Mouse (Mus musculus): ENCODE measurements at regions not wholly inside any gene's neighbourhood (a gene's known extent, or its start where the extent isn't known, plus 50 kb on each side); places are given as distances from the start of the nearest gene placed in this dataset.

GRCm38 (mm10) chr16:15052389-15052923 is 146.1 kb downstream of the Efcab1 start:
- Histone ChIP-seq H3K27me3 (no peaks in the 10 kb centered on the region), H3K27ac (no peak overlapping the region), H3K4me2 (peak overlapping the region; percentile 40), H3K9ac (no peak overlapping the region), H3K36me3 (replicated peaks) (no peaks in the 10 kb centered on the region), H3K9me3 (no peaks in the 10 kb centered on the region), H3K4me3 (replicated peaks) (no peak overlapping the region), H3K4me1 (peaks cover 18% of the 10 kb centered on the region)
- 18% methylated on average over 7 of the region's 7 CpGs for WGBS
- ATAC-seq (ENCODE audit: low FRiP score) = no peak; the same call in 1 of the 2 replicates

GRCm38 (mm10) chr16:15052924-15053793 is 146.8 kb downstream of the Efcab1 start:
- 3% methylated on average over 16 of the region's 16 CpGs for WGBS

GRCm38 (mm10) chr16:15053840-15054239 is 147.4 kb downstream of the Efcab1 start:
- H3K27ac ChIP-seq = no peak overlapping the region
- H3K4me2 ChIP-seq = no peak overlapping the region
- H3K36me3 ChIP-seq (replicated peaks) = no peaks in the 10 kb centered on the region
- H3K9me3 ChIP-seq = no peaks in the 10 kb centered on the region
- H3K27me3 ChIP-seq = no peaks in the 10 kb centered on the region
- WGBS = 8% methylated on average over 4 of the region's 4 CpGs
- no peak overlapping the region for H3K4me3 ChIP-seq (replicated peaks)
- H3K9ac ChIP-seq = no peak overlapping the region
- peaks cover 18% of the 10 kb centered on the region for H3K4me1 ChIP-seq
- ATAC-seq (ENCODE audit: low FRiP score) = no peak

More at GRCm38 (mm10) chr16:15052924-15053793, 146.8 kb downstream of the Efcab1 start:
- H3K27ac ChIP-seq = 0 out of 2 replicates have a peak overlapping the region, but pooled peaks have one; percentile 8
- H3K27me3 ChIP-seq = no peaks in the 10 kb centered on the region
- H3K4me1 ChIP-seq = peaks cover 18% of the 10 kb centered on the region
- H3K4me3 ChIP-seq (replicated peaks) = no peak overlapping the region
- H3K9me3 ChIP-seq = no peaks in the 10 kb centered on the region
- no peaks in the 10 kb centered on the region for H3K36me3 ChIP-seq (replicated peaks)
- no peak overlapping the region for H3K9ac ChIP-seq
- H3K4me2 ChIP-seq = peak overlapping the region; percentile 40
- ATAC-seq (ENCODE audit: low FRiP score) = peak; percentile 79

- ATAC-seq (ENCODE audit: low FRiP score) = no peak
- no peak overlapping the region for H3K4me2 ChIP-seq
- H3K36me3 ChIP-seq (replicated peaks) = no peaks in the 10 kb centered on the region
- no peak overlapping the region for H3K9ac ChIP-seq
- 30% methylated on average over 5 of the region's 5 CpGs for WGBS
- no peaks in the 10 kb centered on the region for H3K27me3 ChIP-seq
- no peak overlapping the region for H3K4me3 ChIP-seq (replicated peaks)
- no peak overlapping the region for H3K27ac ChIP-seq
- H3K9me3 ChIP-seq = no peaks in the 10 kb centered on the region
- H3K4me1 ChIP-seq = peaks cover 18% of the 10 kb centered on the region
Observed at GRCm38 (mm10) chr16:15054306-15055001, 148.0 kb downstream of the Efcab1 start.

- no peak overlapping the region for H3K4me2 ChIP-seq
- H3K36me3 ChIP-seq (replicated peaks) = no peaks in the 10 kb centered on the region
- no peak overlapping the region for H3K9ac ChIP-seq
- ATAC-seq (ENCODE audit: low FRiP score) = no peak
- H3K4me3 ChIP-seq (replicated peaks) = no peak overlapping the region
- WGBS = 60% methylated on average over 5 of the region's 5 CpGs
- no peak overlapping the region for H3K27ac ChIP-seq
- H3K9me3 ChIP-seq = no peaks in the 10 kb centered on the region
- no peaks in the 10 kb centered on the region for H3K27me3 ChIP-seq
- H3K4me1 ChIP-seq = peaks cover 18% of the 10 kb centered on the region
Observed at GRCm38 (mm10) chr16:15055697-15056096, 149.3 kb downstream of the Efcab1 start.

GRCm38 (mm10) chr16:15070485-15070960 is 164.1 kb downstream of the Efcab1 start:
- ATAC-seq (ENCODE audit: low FRiP score) = no peak
- H3K9ac ChIP-seq = no peak overlapping the region
- H3K27me3 ChIP-seq = no peaks in the 10 kb centered on the region
- no peak overlapping the region for H3K4me3 ChIP-seq (replicated peaks)
- no peak overlapping the region for H3K27ac ChIP-seq
- 92% methylated on average over 7 of the region's 7 CpGs for WGBS
- no peaks in the 10 kb centered on the region for H3K9me3 ChIP-seq
- H3K36me3 ChIP-seq (replicated peaks) = no peaks in the 10 kb centered on the region
- H3K4me1 ChIP-seq = no peaks in the 10 kb centered on the region
- H3K4me2 ChIP-seq = no peak overlapping the region

- Histone ChIP-seq H3K27ac (no peak overlapping the region), H3K4me1 (no peaks in the 10 kb centered on the region), H3K27me3 (no peaks in the 10 kb centered on the region), H3K9me3 (no peaks in the 10 kb centered on the region), H3K36me3 (replicated peaks) (no peaks in the 10 kb centered on the region), H3K4me3 (replicated peaks) (no peak overlapping the region), H3K4me2 (no peak overlapping the region), H3K9ac (no peak overlapping the region)
- no peak for ATAC-seq (ENCODE audit: low FRiP score)
Observed at GRCm38 (mm10) chr16:15074407-15074806, 168.0 kb downstream of the Efcab1 start.

- peaks cover 28% of the 10 kb centered on the region for H3K27me3 ChIP-seq
- H3K4me3 ChIP-seq (replicated peaks) = no peak overlapping the region
- no peak overlapping the region for H3K27ac ChIP-seq
- 34% methylated on average over 3 of the region's 3 CpGs for WGBS
- H3K36me3 ChIP-seq (replicated peaks) = no peaks in the 10 kb centered on the region
- H3K4me2 ChIP-seq = no peak overlapping the region
- H3K4me1 ChIP-seq = peaks cover 9% of the 10 kb centered on the region; the same call in 1 of the 2 replicates
- ATAC-seq (ENCODE audit: low FRiP score) = no peak
- H3K9ac ChIP-seq = no peak overlapping the region
- no peaks in the 10 kb centered on the region for H3K9me3 ChIP-seq
Observed at GRCm38 (mm10) chr16:15083692-15084091, 177.3 kb downstream of the Efcab1 start.

- Histone ChIP-seq H3K4me2 (peak overlapping the region; percentile 88), H3K27me3 (peaks cover 28% of the 10 kb centered on the region), H3K4me1 (peaks cover 9% of the 10 kb centered on the region; the same call in 1 of the 2 replicates), H3K27ac (no peak overlapping the region), H3K36me3 (replicated peaks) (no peaks in the 10 kb centered on the region), H3K9ac (0 out of 2 replicates have a peak overlapping the region, but pooled peaks have one; percentile 41), H3K9me3 (no peaks in the 10 kb centered on the region), H3K4me3 (replicated peaks) (peak overlapping the region; percentile 51)
- peak; percentile 33; the same call in 1 of the 2 replicates for ATAC-seq (ENCODE audit: low FRiP score)
- 19% methylated on average over 10 of the region's 10 CpGs for WGBS
Observed at GRCm38 (mm10) chr16:15084147-15084752, 177.8 kb downstream of the Efcab1 start.

- Histone ChIP-seq H3K27me3 (peaks cover 28% of the 10 kb centered on the region), H3K4me1 (peaks cover 9% of the 10 kb centered on the region; the same call in 1 of the 2 replicates), H3K4me2 (peak overlapping the region; percentile 88), H3K27ac (0 out of 2 replicates have a peak overlapping the region, but pooled peaks have one; percentile 25), H3K9me3 (no peaks in the 10 kb centered on the region), H3K4me3 (replicated peaks) (peak overlapping the region; percentile 51), H3K36me3 (replicated peaks) (no peaks in the 10 kb centered on the region), H3K9ac (peak overlapping the region; percentile 41)
- WGBS = 2% methylated on average over 56 of the region's 56 CpGs
- peak; percentile 88 for ATAC-seq (ENCODE audit: low FRiP score)
Observed at GRCm38 (mm10) chr16:15084753-15085728, 178.6 kb downstream of the Efcab1 start.

GRCm38 (mm10) chr16:15086556-15086955 is 180.2 kb downstream of the Efcab1 start:
- WGBS = 90% methylated on average over 4 of the region's 4 CpGs
- Histone ChIP-seq H3K27me3 (peaks cover 28% of the 10 kb centered on the region), H3K4me2 (no peak overlapping the region), H3K4me3 (replicated peaks) (no peak overlapping the region), H3K9me3 (no peaks in the 10 kb centered on the region), H3K27ac (no peak overlapping the region), H3K4me1 (peaks cover 9% of the 10 kb centered on the region; the same call in 1 of the 2 replicates), H3K9ac (no peak overlapping the region), H3K36me3 (replicated peaks) (no peaks in the 10 kb centered on the region)
- no peak for ATAC-seq (ENCODE audit: low FRiP score)

Data from forebrain, embryonic 12.5 days (tissue).